Mouse (Mus musculus) bone marrow, adult 2 months (tissue): ENCODE data around the gene Klk1. TPM values are rescaled to one million over a fixed set of nuclear protein-coding genes. Genes with fewer than 3 reads are reported as not detected.

Source experiments
- H3K27ac ChIP-seq: fragments of 200-500 bp; 2 replicates; pipeline ENCODE4 v1.5.1; 2012; ENCODE audit warnings: low read depth, mild to moderate bottlenecking, control low read depth, inconsistent platforms, low read length; ENCODE audit not compliant: control insufficient read depth, poor library complexity, insufficient read depth
- H3K4me1 ChIP-seq: fragments of 200-500 bp; 2 replicates; pipeline ENCODE4 v1.6.1; 2011; ENCODE audit warnings: low read length; ENCODE audit not compliant: control insufficient read depth, insufficient read depth
- H3K4me3 ChIP-seq: fragments of 200-500 bp; replicated peaks from 2 replicates; pipeline ENCODE3; 2011; ENCODE audit warnings: mild to moderate bottlenecking, low read depth, low read length, control low read depth; ENCODE audit not compliant: control insufficient read depth
- CTCF ChIP-seq: fragments of 200-500 bp; IDR thresholded peaks from 2 replicates; pipeline ENCODE4 v1.5.1; 2011; ENCODE audit warnings: low read length, control low read depth; ENCODE audit not compliant: control insufficient read depth, insufficient read depth
- POLR2A ChIP-seq: fragments of 200-500 bp; IDR thresholded peaks from 2 replicates; pipeline ENCODE4 v1.6.1; 2011; ENCODE audit warnings: low read depth, mild to moderate bottlenecking, control low read depth, low read length, borderline replicate concordance; ENCODE audit not compliant: control insufficient read depth
- WGBS: fragments of 180-500 bp; shearing (Covaris S2); methylation state at CpG from one replicate; pipeline ENCODE4 v1.1.7; 2018; 5-methylcytosine and 5-hydroxymethylcytosine counted together
- polyA plus RNA-seq: library from polyadenylated mRNA; stranded (reverse); fragments of >200 nt; gene quantifications from 2 replicates; pipeline ENCODE4 v1.2.4, GENCODE M21; 2011; ENCODE audit warnings: low replicate concordance; ENCODE audit not compliant: missing spikeins, insufficient read depth, insufficient read length

Gene Klk1
- polyA plus RNA-seq, 1 experiment = 17.2 TPM

DNA sequence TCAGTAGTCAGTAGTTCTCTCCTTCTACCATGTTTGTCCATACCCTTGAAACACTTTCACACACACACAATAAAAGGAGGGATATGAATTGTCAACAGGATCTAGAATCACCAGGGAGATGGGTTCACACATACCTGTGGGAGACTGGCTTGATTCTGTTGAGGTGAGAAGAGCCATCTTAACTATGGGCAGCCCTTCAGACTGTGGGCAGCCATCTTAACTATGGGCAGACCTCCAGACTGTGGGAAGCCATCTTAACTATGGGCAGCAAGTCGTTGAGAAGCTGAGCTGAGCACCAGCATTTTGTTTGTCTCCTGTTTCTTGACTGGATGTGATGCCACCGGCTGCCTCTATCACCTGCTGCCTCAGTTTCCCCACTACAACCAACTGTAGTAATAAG, 46.1 kb downstream of the Klk1 start:
- WGBS = 60% methylated on average over 2 of the region's 2 CpGs
- TF ChIP-seq POLR2A = no peak
- Histone ChIP-seq H3K4me1 (no peaks in the 10 kb centered on the region), H3K4me3 (no peak overlapping the region), H3K27ac (no peak overlapping the region)

DNA sequence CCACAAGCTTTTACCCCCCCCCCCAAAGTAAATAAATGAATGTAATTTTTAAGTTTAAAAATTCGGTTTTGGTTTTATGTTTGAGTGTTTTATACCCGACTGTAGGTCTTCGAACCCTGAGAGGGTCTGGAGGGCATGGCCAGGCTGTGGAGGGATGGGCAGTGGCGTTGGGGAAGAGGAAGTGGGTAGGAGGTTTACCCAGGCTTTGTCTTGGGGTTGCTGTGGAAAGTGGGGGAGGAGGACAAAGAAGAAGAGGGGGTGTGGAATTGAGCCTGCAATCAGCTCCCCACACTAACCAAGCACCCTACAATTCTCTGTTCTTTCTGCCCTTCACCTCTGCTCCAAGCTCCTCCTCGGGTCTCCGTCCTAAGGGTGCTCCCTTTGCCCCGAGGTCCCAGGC, 47.4 kb downstream of the Klk1 start:
- Histone ChIP-seq H3K4me3 (no peak overlapping the region), H3K27ac (no peak overlapping the region), H3K4me1 (no peaks in the 10 kb centered on the region)
- TF ChIP-seq CTCF (no peak), POLR2A (no peak)
- 66% methylated on average over 7 of the region's 7 CpGs for WGBS

DNA sequence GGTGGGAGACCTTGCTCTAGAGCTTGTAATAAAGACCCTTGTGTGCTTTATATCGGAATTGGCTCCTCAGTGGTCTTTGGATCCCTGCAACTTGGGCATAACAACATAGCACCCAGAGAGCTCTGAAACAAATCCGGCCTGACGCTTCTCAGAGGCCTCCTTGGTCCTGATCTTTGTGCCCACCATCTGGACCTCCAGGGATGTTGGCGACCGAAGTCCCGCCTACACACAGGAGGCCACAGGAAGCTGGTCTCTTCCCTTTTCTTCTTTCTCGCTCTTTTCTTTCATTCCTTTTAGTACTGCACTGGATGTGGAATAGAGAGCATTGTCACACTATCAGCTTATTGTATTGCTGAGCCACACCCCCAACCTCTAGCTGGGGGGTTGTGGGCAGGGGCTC, 48.3 kb downstream of the Klk1 start:
- TF ChIP-seq CTCF (no peak), POLR2A (no peak)
- H3K27ac ChIP-seq = no peak overlapping the region
- H3K4me3 ChIP-seq = no peak overlapping the region
- no peaks in the 10 kb centered on the region for H3K4me1 ChIP-seq
- WGBS = 68% methylated on average over 7 of the region's 7 CpGs

GRCm38 (mm10) chr7:44274096-44274495, 48.9 kb downstream of the Klk1 start:
- no peaks in the 10 kb centered on the region for H3K4me1 ChIP-seq
- TF ChIP-seq POLR2A (no peak), CTCF (no peak)
- H3K4me3 ChIP-seq = no peak overlapping the region
- no peak overlapping the region for H3K27ac ChIP-seq
- 72% methylated on average over 11 of the region's 11 CpGs for WGBS

GRCm38 (mm10) chr7:44275546-44275945, 50.4 kb downstream of the Klk1 start:
- Histone ChIP-seq H3K4me1 (no peaks in the 10 kb centered on the region), H3K27ac (no peak overlapping the region)
- WGBS = 80% methylated on average over 3 of the region's 3 CpGs

DNA sequence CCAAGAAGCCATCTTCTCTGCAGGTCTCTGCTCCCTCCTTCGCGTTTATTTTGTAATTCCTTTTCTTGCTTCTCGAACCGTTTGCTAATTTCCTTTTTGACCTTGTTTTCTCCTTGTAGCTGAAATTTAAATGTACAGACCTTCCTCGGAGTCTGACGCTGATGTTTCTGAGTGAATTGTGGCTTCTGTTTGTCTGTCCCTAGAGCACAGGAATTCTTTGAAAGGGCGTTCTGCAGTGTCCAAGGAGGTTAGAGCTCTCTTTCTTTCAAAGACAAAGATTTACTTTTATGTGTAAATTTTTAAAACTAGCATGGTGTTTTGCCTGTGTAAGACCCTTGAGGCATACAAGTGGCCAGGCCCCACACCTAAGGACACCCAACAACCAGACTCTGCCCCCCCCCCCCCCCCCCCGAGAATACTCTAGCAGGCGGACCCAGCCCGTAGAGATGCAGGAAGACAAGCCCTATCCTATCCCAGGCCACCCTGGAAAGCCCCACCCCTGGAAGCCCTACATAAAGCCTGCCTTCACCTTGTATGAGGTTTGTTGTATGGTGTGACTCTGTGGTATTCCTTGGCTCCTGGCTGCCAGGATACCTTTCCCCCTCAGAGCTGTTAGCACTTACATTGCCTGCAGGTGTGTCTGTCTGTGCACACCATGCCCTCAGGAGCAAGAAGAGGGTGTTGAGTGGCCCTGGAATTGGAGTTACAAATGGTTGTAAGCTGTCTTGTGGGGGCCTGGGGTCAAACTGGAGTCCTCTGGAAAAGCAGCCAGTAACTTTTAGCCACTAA, 51.5 kb downstream of the Klk1 start:
- no peak overlapping the region for H3K4me3 ChIP-seq
- no peak for TF ChIP-seq POLR2A
- H3K4me1 ChIP-seq = no peaks in the 10 kb centered on the region
- 64% methylated on average over 10 of the region's 10 CpGs for WGBS
- H3K27ac ChIP-seq = no peak overlapping the region

More at GRCm38 (mm10) chr7:44275546-44275945, 50.4 kb downstream of the Klk1 start:
- TF ChIP-seq POLR2A (no peak), CTCF (no peak)
- no peak overlapping the region for H3K4me3 ChIP-seq

DNA sequence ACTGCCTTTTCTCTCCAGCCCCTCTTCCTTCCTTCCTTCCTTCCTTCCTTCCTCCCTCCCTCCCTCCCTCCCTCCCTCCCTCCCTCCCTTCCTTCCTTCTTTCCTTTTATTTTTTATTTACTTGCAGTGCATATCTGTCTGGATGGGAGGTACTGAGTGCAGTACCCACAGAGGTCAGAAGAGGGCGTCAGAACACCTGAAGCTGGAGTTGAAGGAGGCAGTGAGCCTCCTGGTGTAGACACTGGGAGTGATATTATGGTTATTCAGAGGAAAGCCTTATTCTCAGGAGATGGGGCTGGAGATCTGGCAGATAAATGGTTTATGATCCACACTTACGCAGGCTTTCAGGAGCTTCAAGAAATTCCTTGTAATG, 52.1 kb downstream of the Klk1 start:
- no peak overlapping the region for H3K27ac ChIP-seq
- no peak overlapping the region for H3K4me3 ChIP-seq
- WGBS = 49% methylated on average over 2 of the region's 2 CpGs
- no peaks in the 10 kb centered on the region for H3K4me1 ChIP-seq
- TF ChIP-seq POLR2A (no peak), CTCF (peak; percentile 54; the same call in 1 of the 2 replicates)

Other genes with a start within 250 kb of the Klk1 start
- gene Klk1b9, start 249.3 kb upstream of the Klk1 start, polyA plus RNA-seq = not detected in 2 replicates
- not detected in 2 replicates for gene Klk1b11, start 229.5 kb upstream of the Klk1 start, polyA plus RNA-seq
- not detected in 2 replicates for gene Klk1b26, start 213.2 kb upstream of the Klk1 start, polyA plus RNA-seq
- gene Klk1b27, start 173.1 kb upstream of the Klk1 start, polyA plus RNA-seq = not detected in 2 replicates
- not detected in 2 replicates for gene Klk1b21, start 123.0 kb upstream of the Klk1 start, polyA plus RNA-seq
- gene Klk1b22, start 112.7 kb upstream of the Klk1 start, polyA plus RNA-seq = not detected in 2 replicates
- not detected in 2 replicates for gene Klk1b16, start 88.6 kb upstream of the Klk1 start, polyA plus RNA-seq
- gene Klk1b24, start 37.1 kb upstream of the Klk1 start, polyA plus RNA-seq = not detected in 2 replicates
- gene Klk1b3, start 27.2 kb upstream of the Klk1 start, polyA plus RNA-seq = not detected in 2 replicates
- gene Klk1b4, start 17.9 kb upstream of the Klk1 start, polyA plus RNA-seq = not detected in 2 replicates
- gene Klk1b5, start 9.4 kb upstream of the Klk1 start, polyA plus RNA-seq = not detected in 2 replicates
- not detected in 2 replicates for gene Gm36864, start 10.8 kb downstream of the Klk1 start, polyA plus RNA-seq
- gene 1700028J19Rik, start 21.3 kb downstream of the Klk1 start, polyA plus RNA-seq = 2.0 TPM in 1 of 2 replicates, not detected in the other
- 45.1 and 74.8 TPM in 2 replicates for gene 2410002F23Rik, start 21.4 kb downstream of the Klk1 start, polyA plus RNA-seq
- not detected in 2 replicates for gene Acp4, start 32.0 kb downstream of the Klk1 start, polyA plus RNA-seq
- gene Gm15517, start 36.1 kb downstream of the Klk1 start, polyA plus RNA-seq = not detected in 2 replicates
- 0.75 and 1.8 TPM in 2 replicates for gene Clec11a, start 81.5 kb downstream of the Klk1 start, polyA plus RNA-seq
- 1.9 and 4.2 TPM in 2 replicates for gene Shank1, start 84.9 kb downstream of the Klk1 start, polyA plus RNA-seq
- gene Syt3, start 158.7 kb downstream of the Klk1 start, polyA plus RNA-seq = not detected in 2 replicates
- gene 1700008O03Rik, start 160.5 kb downstream of the Klk1 start, polyA plus RNA-seq = not detected in 2 replicates
- gene Lrrc4b, start 203.7 kb downstream of the Klk1 start, polyA plus RNA-seq = 0.92 TPM in 1 of 2 replicates, not detected in the other
- not detected in 2 replicates for gene Aspdh, start 240.0 kb downstream of the Klk1 start, polyA plus RNA-seq
- gene Josd2, start 242.6 kb downstream of the Klk1 start, polyA plus RNA-seq = 128 and 154 TPM in 2 replicates